Mouse (Mus musculus): ENCODE results near the gene Drd1.

GRCm38 (mm10) chr13:54094963-54095362, 39.5 kb upstream of the Drd1 start:
- TF ChIP-seq MYOG (IDR thresholded peaks at IDR 0.05; ENCODE audit: control insufficient read depth, extremely low read depth, insufficient read length) (no peak), CTCF (IDR thresholded peaks at IDR 0.05; ENCODE audit: control insufficient read depth, insufficient read depth, insufficient read length) (no peak), MAX (IDR thresholded peaks at IDR 0.05) (no peak), CEBPB (IDR thresholded peaks at IDR 0.05; ENCODE audit: low read depth) (no peak), MYOD1 (IDR thresholded peaks at IDR 0.05; ENCODE audit: control insufficient read depth, insufficient read length, low read depth) (no peak), FOSL1 (IDR thresholded peaks at IDR 0.05; ENCODE audit: insufficient read depth, low read length, poor library complexity, severe bottlenecking) (no peak)
